Mouse (Mus musculus) right cerebral cortex, adult 18-20 months (tissue): Measurements from ENCODE around the gene Fate1.
"Not testable (repeated sequence)": the region's sequence is repeated elsewhere in the genome, so short reads cannot be mapped to it uniquely, and the experiment has no call there.

ENCODE experiments used
- DNase-seq: peaks from one replicate; pipeline ENCODE4 v3.0.0; 2022; ENCODE audit warnings: mixed read lengths

Gene Fate1

DNA sequence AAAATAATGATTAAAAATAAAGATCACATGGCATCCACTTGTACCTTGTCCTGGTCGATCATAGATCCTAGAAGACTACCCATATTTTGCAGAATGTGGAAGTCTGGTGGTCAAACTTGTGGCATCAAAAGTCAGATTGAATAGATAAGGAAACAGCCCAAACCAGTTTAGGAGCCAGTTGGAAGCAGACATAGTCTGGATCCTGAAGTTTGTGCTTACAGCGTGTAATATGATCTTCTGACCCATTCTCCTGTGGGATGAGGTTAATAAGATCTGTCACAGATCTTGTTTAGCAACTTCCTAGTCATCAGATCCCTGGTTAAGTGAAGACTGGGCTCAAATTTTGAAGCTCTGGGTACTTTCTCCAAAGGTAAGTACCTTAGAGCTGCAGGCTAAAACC is at the start of gene Fate1:
Fate1 (plus strand) TSS at position 301 of the 400 bp plus-strand sequence.
- no peak for DNase-seq

DNA sequence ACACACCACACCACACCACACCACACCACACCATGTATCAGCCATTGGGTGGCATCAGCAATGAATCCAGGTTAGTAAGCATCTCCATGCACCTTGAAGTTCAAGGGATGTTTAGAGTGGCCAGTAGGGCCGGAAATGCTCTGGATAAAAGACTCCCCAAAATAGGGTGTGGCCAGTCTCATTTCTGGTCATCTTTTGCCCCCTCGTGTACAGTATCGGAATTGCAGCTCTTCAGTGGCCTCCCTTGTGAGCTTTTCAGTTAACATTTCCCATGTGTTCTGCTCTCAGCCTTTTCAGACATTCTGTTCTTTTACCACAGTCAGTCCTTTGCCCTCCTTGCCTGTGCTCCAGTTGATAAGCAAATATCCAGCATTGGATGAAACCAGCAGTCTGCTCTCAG is 26.2 kb upstream of the Fate1 start:
- peak; percentile 15 for DNase-seq

DNA sequence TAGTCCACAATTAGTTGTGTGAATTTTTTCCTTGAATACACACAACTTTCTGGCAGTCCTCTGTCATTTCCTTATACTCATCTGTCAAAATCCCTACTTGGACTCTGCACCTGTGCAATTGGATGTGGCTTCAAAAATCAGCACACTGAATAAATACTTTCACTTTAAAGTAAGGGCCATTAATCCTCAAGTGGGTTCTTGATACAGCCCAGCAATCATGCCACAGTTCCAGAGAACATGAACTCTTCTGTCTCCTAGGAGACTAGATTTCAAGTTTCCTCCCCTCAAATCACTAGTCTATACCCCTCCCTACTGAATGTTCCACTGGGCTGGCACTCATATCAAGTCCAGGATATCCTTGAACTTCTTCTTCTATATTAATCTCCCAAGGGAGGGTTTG is 14.4 kb upstream of the Fate1 start:
- no peak for DNase-seq

DNA sequence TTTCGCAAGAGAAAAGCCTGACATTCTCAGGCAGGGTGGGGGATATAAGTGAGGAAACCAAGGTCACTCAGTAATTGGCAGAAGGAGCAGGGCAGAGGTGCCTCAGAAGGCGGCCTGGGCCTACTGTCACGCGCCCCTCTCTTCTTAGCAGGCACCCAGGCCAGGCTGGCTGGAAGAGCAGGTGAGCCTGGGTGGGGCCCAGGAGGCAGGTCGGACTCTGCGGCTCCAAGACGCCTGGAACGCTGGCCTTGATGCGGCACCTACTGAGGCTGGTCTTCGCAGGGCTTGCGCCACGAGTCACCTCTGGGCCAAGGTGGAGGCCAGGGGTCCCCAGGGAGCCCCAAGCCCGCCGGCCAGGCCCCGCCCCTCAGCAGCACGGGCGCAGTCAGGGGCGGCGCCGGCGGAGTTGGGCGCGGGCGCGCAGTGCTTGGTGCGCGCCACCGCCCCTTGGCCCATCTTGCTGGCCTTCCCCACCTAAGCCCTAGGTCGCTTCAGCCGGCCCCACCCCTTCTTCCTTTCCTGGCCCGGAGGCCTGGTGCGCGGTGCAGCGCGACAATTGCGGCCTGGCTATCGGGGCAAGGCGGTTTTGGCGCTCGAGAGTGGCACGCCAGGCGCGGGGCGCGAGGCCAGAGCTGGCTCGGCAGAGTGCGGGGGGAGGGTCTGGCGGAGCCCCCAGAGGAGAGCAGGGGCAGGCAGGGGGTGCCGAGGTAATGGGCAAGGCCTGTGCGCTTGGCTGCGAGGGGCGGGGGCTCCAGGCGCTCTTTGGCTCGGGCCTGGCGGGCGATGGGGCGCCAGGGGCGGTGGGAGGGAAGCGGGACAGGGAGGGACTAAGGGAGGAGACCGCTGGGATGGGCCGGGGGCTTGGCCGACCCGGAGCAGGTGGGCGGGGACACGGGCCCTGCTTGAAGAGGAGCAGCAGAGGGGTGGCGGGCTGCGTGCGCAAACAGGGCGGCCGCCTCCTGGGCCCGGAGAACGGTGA is 10.4 kb upstream of the Fate1 start, which contains the start of gene Prrg3:
Prrg3 (plus strand) TSS at position 552 of the 979 bp plus-strand sequence.
- DNase-seq, result peak; percentile 14

DNA sequence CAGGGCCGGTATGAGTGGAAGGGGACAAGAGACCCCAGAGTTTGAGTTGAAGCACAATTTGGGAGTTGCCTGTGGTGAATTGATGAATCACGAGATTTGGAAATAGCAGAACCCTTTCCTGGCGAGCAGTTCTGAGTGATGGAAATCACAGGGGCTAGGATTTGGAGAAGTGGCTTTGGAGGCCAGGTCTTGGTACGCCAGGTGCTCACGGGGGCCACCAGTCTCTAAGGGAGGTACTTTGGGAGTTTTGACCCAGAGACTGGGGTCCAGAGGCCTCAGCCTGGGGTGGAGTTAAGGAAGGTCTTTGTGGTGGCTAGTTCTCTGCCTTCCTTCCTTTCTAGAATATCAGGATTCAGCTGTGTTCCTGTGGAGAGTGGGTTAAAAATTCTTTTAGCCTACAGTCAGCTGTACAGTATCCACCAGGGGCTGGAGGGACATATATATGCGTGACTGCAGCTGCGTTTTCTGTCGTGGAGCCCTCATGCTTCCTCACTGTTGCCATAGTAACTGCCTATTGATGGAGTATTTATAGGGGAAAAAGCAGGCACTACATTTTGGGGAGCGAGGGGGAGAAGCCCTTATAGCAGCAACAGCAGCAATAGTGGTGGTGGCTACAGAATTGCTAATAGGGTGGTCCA is 9.4 kb upstream of the Fate1 start:
- no peak for DNase-seq

DNA sequence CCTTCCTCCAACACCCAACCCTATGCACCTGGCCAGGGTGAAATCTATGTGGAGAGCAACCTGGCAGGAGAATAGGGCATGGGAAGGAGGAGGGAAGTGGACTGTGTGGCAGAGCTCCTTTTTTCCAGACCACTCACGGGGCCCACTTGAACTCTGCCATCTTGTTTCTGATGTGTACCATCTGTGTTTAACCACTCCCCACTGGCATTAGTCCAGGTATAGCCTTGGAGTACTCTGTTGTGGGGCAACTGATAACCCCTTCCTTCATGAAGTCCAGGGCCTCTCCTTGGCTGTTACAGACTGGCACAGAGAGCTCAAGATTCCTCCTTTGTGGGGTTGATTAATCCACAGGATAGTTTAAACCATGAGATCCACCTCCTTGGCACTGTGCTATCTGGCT is 4.6 kb upstream of the Fate1 start:
- DNase-seq, result no peak

DNA sequence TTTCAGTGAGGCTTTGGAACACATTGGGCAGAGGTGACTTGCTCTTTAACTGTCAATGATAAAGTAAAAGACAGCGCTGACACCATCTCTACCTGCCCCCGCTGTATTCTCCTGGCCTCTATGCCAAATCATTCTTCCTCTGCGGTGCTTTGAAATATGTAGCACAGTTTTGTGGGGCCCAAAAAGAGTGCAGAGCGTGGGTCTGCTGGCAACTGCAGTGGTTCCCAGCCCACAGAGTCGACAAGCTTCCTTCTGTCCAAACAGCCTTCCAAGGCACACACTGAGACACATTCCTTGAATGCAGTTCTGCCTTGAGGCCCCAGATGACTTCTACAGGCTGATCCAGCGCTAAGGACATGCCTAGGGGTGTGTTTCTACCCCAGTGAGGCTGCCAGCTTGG is 4.0 kb upstream of the Fate1 start:
- peak; percentile 73 for DNase-seq

DNA sequence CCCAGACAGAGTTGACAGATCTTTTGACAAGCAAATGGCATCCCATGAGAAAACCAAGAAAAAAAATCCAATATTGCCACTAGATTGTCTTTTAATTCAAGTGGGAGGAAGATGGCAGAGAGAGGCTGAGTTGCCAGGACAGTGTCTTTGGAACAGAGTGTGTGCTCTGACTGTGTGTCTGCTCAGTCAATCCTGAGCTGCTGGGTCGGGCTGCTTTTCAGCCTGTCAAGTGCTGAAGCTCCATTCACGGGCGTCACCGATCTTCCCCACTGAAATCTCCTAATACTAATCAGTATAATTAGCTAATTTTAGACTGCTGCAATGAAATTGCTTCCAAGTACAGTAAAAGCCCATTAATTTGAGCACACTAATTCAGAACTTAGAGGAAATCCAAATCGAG is 1.5 kb upstream of the Fate1 start:
- no peak for DNase-seq

DNA sequence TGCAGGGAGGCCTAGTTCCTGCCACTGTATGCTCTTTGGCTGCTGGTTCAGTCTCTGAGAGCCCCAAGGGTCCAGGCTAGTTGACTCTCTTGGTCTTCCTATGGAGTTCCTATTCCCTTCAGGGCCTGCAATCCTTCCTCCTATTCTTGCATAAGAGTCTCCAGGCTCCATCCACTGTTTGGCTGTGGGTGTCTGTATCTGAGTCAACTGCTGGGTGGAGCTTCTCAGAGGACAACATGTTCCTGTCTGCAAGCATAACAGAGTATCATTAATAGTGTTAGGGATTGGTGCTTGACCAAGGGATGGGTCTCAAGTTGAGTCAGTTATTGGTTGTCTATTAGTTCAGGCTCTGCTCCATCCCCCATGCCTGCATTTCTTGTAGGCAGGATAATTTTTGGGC is 4.9 kb downstream of the Fate1 start:
- DNase-seq, result not testable (repeated sequence)

DNA sequence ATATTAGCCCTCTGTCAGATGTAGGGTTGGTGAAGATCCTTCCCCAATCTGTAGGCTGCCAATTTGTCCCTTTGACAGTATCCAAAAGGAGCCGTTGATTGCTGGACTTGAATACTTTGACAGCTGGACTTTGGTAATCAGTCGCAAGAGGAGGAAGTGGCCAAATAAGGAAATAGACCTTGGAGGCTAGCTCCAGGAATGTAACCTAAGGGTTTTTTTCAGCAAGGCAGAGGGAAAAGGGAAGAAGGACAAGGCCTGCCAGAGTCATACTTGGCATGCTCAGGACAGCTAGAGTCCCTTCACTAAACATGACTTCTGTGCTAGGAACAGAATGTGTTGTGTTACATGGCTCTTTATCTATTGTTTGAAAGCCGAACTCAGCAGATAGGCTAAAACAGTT is 7.7 kb downstream of the Fate1 start:
- no peak for DNase-seq

DNA sequence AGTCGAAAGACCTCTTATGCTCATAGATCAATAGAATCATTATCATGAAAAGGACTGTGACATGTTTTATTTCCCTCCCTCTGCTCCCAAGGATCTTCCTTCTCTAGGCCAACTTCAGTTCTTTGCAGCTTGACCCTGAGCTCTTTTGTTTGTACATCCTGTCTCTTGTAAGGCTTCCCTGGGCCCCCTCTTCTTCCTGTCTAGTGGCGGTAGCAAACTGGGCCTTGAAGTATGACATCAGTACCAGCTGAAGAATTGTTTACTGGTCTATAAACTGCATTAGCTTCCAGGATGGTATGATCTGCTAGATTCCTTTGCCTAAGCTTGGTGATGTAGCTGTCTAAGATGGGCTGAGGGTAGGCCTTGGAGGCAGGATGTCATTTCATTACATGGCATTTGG is 8.5 kb downstream of the Fate1 start:
- no peak for DNase-seq

DNA sequence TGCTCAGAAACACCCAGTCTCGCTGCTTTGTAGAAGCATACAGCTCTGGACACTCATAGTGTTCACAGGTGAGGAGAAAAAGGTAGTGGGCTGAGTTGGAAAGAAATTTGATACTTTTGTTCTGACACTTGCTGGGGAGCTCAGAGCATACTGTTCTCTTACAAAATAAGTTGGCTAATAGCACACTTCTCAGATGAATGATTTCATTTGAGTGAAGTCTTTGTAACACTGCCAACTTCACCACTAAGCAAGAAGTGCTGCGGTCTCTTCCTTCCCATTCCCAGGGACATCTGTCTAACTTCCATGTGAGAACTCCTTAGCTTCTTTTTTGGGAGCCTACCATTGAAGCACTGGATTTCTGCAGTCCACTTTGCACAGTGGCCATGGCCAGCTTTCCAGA is 10.4 kb downstream of the Fate1 start:
- DNase-seq, result no peak

DNA sequence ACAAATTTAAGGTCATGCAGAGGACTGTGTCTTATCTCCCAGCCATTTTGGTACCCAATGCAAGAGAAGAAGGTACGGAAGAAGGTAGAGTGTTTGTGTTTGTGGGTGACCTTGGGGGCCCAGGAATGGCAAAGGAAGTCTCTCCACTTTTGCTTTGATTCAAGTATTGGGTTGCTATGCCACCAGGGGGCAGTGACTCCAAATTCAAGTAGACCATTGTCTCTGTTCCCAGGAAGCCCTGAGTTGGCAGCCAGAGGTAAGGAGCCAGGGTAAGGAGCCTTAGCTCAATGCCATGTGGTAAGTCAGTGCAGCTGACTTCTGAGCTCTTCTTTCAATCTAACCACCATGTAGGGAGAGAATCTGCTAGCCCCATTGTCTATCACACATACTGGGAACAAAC is 11.0 kb downstream of the Fate1 start:
- peak; percentile 12 for DNase-seq

DNA sequence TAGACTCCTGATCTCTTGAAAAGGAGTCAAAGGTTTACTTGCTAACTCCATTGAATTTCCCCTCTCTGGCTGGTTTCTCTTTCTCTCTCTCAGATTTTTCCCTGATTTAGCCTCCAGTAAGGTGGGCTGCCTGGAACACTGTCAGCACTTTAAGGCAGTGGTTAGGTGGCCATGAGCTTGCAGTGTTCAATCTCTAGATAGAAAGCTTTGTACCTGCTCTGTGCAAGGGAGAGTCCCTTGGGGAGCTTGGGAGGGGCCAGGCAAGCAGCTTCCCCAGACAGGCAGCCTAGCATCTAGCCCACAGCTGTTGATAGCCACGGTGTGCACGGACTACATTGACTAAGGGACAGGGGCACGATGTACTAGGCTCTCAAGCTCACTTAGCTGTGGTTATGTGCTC is 18.8 kb downstream of the Fate1 start, which contains the start of gene Cnga2:
Cnga2 (plus strand) TSS at position 301 of the 400 bp plus-strand sequence.
- DNase-seq, result no peak

DNA sequence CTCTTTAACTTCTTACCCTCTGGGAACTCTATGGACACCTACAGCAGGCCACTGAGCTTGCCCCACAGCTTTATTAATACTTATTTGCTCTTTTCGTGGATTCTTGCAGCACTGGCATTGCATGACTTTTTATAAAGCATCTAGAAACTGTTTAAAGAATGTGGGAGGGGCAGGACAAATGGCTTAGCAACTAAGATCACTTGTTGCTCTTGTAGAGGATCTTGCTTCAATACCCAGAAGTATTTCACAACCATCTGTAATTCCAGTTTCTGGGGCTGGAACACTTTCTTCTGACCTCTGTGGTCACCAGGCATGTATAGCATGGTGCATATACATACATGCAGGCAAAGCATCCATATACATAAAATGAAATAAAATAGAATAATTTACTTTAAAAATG is 23.2 kb downstream of the Fate1 start:
- no peak for DNase-seq

DNA sequence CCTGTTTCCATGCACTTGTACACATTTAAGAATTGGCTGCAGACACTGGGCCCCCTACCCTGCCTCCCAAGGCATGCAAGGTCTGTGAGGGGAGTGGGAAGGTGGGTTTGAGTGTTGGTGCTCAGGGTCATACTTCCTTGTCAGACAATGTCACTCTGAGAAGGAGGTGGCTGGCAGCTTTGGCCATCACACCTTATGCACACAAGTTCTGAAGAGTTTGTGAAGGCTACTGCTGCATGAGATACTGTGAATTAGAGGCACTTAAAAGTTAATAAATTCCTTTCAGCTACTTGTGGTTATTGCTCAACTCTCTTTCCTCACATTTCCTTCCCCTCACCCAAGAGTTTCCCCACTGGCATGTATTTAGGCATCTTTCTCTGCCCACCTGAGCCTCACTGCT is 37.1 kb downstream of the Fate1 start:
- DNase-seq, result no peak

DNA sequence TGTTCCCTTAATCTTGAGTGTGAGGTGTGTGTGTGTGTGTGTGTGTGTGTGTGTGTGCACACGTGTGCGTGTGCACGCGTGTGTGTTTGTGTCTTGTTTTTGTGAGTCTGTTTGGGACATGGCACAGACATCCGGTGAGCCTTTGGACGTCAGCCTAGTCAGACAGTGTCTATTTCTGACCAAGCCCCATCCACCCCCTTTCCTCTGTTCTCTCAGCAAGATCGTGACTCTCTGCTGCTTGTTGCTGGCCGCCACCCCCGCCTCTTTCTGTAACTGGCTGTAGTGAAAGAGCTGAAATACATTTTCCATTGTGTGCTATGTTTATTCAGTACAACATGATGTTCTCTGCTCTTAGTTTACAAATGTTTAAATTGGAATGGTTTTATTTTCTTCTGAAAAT is 39.5 kb downstream of the Fate1 start:
- peak; percentile 72 for DNase-seq

DNA sequence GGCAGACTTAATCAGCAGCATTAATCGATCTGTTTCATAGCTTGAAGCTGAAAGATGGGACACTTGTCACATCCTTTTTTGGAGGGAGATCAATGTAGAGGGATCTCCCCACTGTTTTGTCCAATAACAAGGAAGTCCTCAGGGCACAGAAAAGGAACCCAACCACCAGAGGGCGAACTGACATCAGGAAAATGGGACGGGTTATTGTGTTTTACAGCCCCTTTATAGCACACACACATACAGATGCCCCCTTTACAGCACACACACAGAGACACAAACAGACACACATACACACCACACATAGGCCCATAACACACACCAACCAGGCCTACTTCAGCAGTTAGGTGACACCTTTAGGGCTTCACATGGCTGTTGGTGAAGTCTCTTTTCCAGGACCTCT is 40.0 kb downstream of the Fate1 start:
- DNase-seq, result peak; percentile 12

DNA sequence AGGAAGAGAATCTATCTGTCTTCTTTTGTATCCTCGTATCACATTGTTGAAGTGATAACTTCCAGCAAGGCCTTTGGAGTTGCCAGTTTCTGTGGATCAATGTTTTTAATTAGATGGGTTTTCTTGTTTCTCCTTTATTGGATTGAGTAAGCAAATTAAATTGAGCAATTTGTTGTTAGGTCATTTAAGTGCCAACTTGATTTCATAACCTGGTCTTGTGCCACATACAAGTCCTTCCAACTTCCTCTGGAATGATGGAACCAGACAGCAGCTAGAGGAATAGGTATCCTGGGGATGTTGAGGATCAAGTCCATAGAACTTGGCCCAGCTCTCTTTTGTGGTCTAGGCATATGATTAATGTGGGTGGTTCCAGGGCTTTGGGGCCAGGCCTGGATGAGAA is 49.5 kb downstream of the Fate1 start:
- DNase-seq, result no peak

DNA sequence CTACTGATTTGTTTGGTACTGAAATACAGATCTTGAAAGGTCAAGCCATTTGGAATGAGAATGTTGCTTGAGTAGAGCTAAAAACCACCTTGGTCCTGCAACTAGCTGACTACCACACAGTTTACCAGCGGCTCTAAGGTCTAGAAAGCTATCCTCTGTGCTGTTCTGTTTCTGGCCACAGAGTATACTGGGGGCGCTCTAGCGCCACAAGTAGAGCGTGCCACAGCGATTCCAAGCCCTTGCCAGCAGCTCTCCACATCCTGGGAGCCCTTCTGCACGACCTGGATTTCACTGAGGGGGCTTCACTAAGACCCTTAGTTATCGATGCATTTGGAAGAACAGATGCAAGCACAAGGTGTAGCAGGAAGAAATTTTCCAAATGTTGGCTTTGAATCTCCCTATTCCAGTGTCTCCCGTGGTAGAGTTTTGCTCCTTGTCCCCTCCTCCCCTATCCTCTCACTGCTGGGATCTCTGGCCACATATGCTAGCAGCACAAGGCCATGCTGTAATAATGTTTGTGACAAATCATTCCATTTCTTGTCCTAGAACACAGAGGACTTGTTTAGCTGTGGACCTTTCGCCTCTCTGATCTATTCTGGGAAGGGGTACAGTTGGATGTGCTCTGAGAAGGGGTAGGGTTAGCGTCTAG is 50.1 kb downstream of the Fate1 start:
- DNase-seq, result peak; percentile 39

DNA sequence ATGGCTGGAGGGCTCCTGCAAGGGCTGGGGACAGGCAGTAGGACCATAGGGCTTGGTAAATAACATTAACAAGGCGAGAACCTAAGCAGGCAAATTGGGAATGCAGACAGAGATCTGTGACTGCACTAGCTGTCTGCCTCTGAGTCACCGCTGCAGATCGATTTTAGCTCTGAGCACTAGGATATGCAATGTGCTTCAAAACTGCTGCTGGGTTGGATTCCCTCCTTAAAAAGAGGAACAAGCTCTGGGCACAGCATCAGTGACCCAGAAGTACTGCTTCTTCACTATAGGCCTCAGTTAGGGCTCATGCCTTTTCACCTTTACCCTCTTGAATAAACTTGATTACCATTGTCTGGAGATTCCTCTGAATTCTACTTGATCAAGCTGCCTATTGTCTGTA is 50.8 kb downstream of the Fate1 start:
- DNase-seq, result no peak
